Mouse (Mus musculus) natural killer cell, adult 2 months (primary cell): ENCODE results near the gene Dlg3.

Source experiments
- DNase-seq, 2 experiments: peaks; one replicate each; pipeline ENCODE4 v3.0.0; 2022; ENCODE audit warnings: low spot score in 2 of 2

Dlg3 gene

GRCm38 (mm10) chrX:100767181-100767884, at the start of gene Dlg3:
Dlg3 (plus strand) TSS chrX:100767722.
- DNase-seq: peak in 1 of 2 experiments; percentile 9

- no peak for DNase-seq
Observed at GRCm38 (mm10) chrX:100728947-100729346, 38.6 kb upstream of the Dlg3 start.

GRCm38 (mm10) chrX:100729665-100730188, 37.8 kb upstream of the Dlg3 start, which contains the start of gene Gdpd2:
Gdpd2 (plus strand) TSS chrX:100729873.
- no peak for DNase-seq

GRCm38 (mm10) chrX:100730266-100730665, 37.3 kb upstream of the Dlg3 start:
- DNase-seq: no peak

GRCm38 (mm10) chrX:100734359-100734758, 33.2 kb upstream of the Dlg3 start:
- DNase-seq: no peak

- DNase-seq: peak in 1 of 2 experiments; percentile 11
Observed at GRCm38 (mm10) chrX:100738918-100739317, 28.6 kb upstream of the Dlg3 start.

- DNase-seq: no peak
Observed at GRCm38 (mm10) chrX:100739443-100739842, 28.1 kb upstream of the Dlg3 start.

GRCm38 (mm10) chrX:100740785-100741184, 26.7 kb upstream of the Dlg3 start:
- no peak for DNase-seq

- peak in 1 of 2 experiments; percentile 19 for DNase-seq
Observed at GRCm38 (mm10) chrX:100741940-100742339, 25.6 kb upstream of the Dlg3 start.

GRCm38 (mm10) chrX:100765855-100766254, 1.7 kb upstream of the Dlg3 start:
- DNase-seq: no peak

GRCm38 (mm10) chrX:100767885-100768626, 534 bp downstream of the Dlg3 start:
- DNase-seq: no peak

GRCm38 (mm10) chrX:100769281-100769680, 1.8 kb downstream of the Dlg3 start:
- DNase-seq: no peak

GRCm38 (mm10) chrX:100774341-100774811, 6.9 kb downstream of the Dlg3 start:
- peak; percentile 50 to 61 for DNase-seq

- no peak for DNase-seq
Observed at GRCm38 (mm10) chrX:100775405-100775804, 7.9 kb downstream of the Dlg3 start.

- DNase-seq: peak in 1 of 2 experiments; percentile 20
Observed at GRCm38 (mm10) chrX:100776494-100776893, 9.0 kb downstream of the Dlg3 start.

GRCm38 (mm10) chrX:100776985-100777654, 9.6 kb downstream of the Dlg3 start:
- peak; percentile 15 to 31 for DNase-seq

GRCm38 (mm10) chrX:100777655-100778234, 10.2 kb downstream of the Dlg3 start:
- no peak for DNase-seq

- no peak for DNase-seq
Observed at GRCm38 (mm10) chrX:100778397-100778796, 10.9 kb downstream of the Dlg3 start.

GRCm38 (mm10) chrX:100789322-100789721, 21.8 kb downstream of the Dlg3 start:
- DNase-seq: no peak

GRCm38 (mm10) chrX:100796041-100796740, 28.7 kb downstream of the Dlg3 start:
- no peak for DNase-seq

GRCm38 (mm10) chrX:100796741-100797090, 29.2 kb downstream of the Dlg3 start:
- DNase-seq: no peak
